Mouse (Mus musculus) cortical plate, adult 2 months (tissue): ENCODE measurements around the gene Gm49601.

Experiments used
- CTCF ChIP-seq: fragments of 200-500 bp; IDR thresholded peaks from 2 replicates; pipeline ENCODE4 v1.5.1; 2011; ENCODE audit warnings: mild to moderate bottlenecking, control low read depth, low read length; ENCODE audit not compliant: insufficient read depth; ENCODE audit errors: extremely low read depth
- POLR2A ChIP-seq: fragments of 200-500 bp; IDR thresholded peaks from 2 replicates; pipeline ENCODE4 v1.6.1; 2011; ENCODE audit warnings: mild to moderate bottlenecking, low read length, control low read depth; ENCODE audit not compliant: insufficient read depth; ENCODE audit errors: extremely low read depth

DNA sequence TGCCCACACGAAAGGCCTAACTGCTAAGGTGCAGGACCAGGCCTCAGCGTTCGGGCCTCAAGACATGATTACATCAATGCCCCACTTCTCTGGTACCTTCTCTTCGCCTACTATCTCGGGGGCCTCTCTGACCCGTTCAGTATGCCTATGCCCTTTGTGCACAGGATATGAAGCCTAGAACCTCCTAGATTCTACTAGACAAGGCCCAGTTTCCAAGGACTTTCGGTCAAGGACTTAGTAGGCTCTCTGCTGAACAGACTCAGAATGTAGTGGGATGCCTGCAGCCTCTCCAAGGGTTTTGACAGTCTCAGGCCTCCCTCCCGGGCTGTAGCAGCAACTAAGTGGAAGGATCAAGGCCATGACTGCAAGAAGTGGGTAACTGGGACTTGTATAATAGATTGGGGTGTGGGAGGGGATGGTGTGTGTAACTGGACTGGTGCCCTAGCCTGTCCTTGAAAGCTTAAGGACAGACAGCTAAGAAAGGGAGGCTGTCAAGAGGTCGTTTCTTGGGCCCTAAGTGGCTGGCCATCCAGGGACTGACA is 37.1 kb downstream of the Gm49601 start:
- TF ChIP-seq POLR2A (no peak), CTCF (no peak)
